Mouse (Mus musculus) c-Kit-positive CD71-positive TER-119-positive erythroid progenitor cells, embryonic 14.5 days (primary cell): ENCODE data around the gene Rpl19.

ENCODE experiments used
- DNase-seq: peaks from one replicate; pipeline ENCODE4 v3.0.0-alpha.2; 2013; ENCODE audit warnings: low spot score

Rpl19 gene

GRCm38 (mm10) chr11:98052129-98052988 lies 25.8 kb downstream of the Rpl19 start:
- no peak for DNase-seq

- no peak for DNase-seq
Observed at GRCm38 (mm10) chr11:98052989-98053834, 26.7 kb downstream of the Rpl19 start, which contains the start of gene Stac2. TSS of gene Stac2 (minus strand) at chr11:98053462.

GRCm38 (mm10) chr11:98057466-98057865 lies 31.0 kb downstream of the Rpl19 start:
- DNase-seq, result no peak

GRCm38 (mm10) chr11:98057998-98058397 lies 31.5 kb downstream of the Rpl19 start:
- DNase-seq, result no peak

- no peak for DNase-seq
Observed at GRCm38 (mm10) chr11:98059662-98060061, 33.2 kb downstream of the Rpl19 start.

GRCm38 (mm10) chr11:98060104-98060692 lies 33.7 kb downstream of the Rpl19 start:
- no peak for DNase-seq

GRCm38 (mm10) chr11:98061441-98061840 lies 34.9 kb downstream of the Rpl19 start:
- DNase-seq, result no peak

GRCm38 (mm10) chr11:98061904-98062562 lies 35.5 kb downstream of the Rpl19 start:
- no peak for DNase-seq

GRCm38 (mm10) chr11:98066201-98066600 lies 39.7 kb downstream of the Rpl19 start:
- DNase-seq, result no peak

GRCm38 (mm10) chr11:98067255-98067654 lies 40.7 kb downstream of the Rpl19 start:
- DNase-seq, result no peak

- no peak for DNase-seq
Observed at GRCm38 (mm10) chr11:98073442-98073841, 46.9 kb downstream of the Rpl19 start.

GRCm38 (mm10) chr11:98075195-98075808 lies 48.8 kb downstream of the Rpl19 start:
- DNase-seq, result peak; percentile 72

- no peak for DNase-seq
Observed at GRCm38 (mm10) chr11:98077086-98077485, 50.6 kb downstream of the Rpl19 start.
